Mouse (Mus musculus): ENCODE measurements at regions not wholly inside any gene's neighbourhood (a gene's known extent, or its start where the extent isn't known, plus 50 kb on each side); places are given as distances from the start of the nearest gene placed in this dataset.

DNA sequence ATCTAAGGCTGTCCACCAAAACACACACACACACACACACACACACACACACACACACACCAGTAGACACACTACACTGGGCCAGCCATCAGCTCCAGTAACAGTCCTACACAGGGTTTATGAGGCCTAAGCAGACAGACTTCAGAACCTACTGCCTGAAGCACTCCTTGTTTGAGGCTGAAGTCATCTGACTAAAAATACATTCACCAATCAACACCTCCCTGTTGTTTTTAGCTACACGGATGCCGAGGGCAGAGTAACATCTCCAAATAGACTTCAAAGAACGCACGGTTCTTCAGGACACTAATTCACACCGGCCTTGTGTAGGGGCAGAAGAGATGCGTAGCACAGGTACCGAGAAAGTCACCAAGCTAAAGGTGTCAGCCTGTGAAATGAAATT, 282.2 kb downstream of the Pik3r1 start:
- TF ChIP-seq CTCF (IDR thresholded peaks at IDR 0.05) (no peak), EP300 (IDR thresholded peaks at IDR 0.05) (no peak)
